Mouse (Mus musculus): Measurements from ENCODE around the gene Alpk1.

- TF ChIP-seq POLR2A (IDR thresholded peaks at IDR 0.05; ENCODE audit: control insufficient read depth, extremely low read depth, insufficient read depth, low read length, poor library complexity) (no peak), CTCF (IDR thresholded peaks at IDR 0.05; ENCODE audit: borderline replicate concordance, control insufficient read depth, extremely low read depth, insufficient read depth, low read length, poor library complexity) (no peak)
These were observed 28.8 kb upstream of the Alpk1 start for GRCm38 (mm10) chr3:127809103-127809502.
